Mouse (Mus musculus) neural tube, embryonic 14.5 days (tissue): ENCODE measurements around the gene Frmpd2. TPM values are rescaled to one million over a fixed set of nuclear protein-coding genes. Genes with fewer than 3 reads are reported as not detected.

Experiments
- ATAC-seq: fragments of 200-750 bp; cut with Nextera tagmentation; 2 replicates; pipeline ENCODE4 v1.8.0; 2017; ENCODE audit warnings: low read depth, mild to moderate bottlenecking, moderate TSS enrichment, moderate library complexity
- H3K27ac ChIP-seq: fragments of 300-500 bp; sonication (generic); 2 replicates; pipeline ENCODE4 v1.5.1; 2014; ENCODE audit warnings: low read depth, mild to moderate bottlenecking, control low read depth, low read length, moderate library complexity, mixed read lengths
- H3K27me3 ChIP-seq: fragments of 300-500 bp; sonication (generic); 2 replicates; pipeline ENCODE4 v1.6.1; 2014; ENCODE audit warnings: low read length; ENCODE audit not compliant: control insufficient read depth, insufficient read depth
- H3K36me3 ChIP-seq: fragments of 300-500 bp; sonication (generic); 2 replicates; pipeline ENCODE4 v1.6.1; 2014; ENCODE audit warnings: low read length, mixed read lengths; ENCODE audit not compliant: control insufficient read depth, insufficient read depth
- H3K4me1 ChIP-seq: fragments of 300-500 bp; sonication (generic); 2 replicates; pipeline ENCODE4 v1.6.1; 2014; ENCODE audit warnings: low read length; ENCODE audit not compliant: control insufficient read depth, insufficient read depth
- H3K4me2 ChIP-seq: fragments of 300-500 bp; sonication (generic); 2 replicates; pipeline ENCODE4 v1.6.1; 2014; ENCODE audit warnings: mild to moderate bottlenecking, low read depth, low read length, control low read depth
- H3K4me3 ChIP-seq: fragments of 300-500 bp; sonication (generic); 2 replicates; pipeline ENCODE4 v1.5.1; 2014; ENCODE audit warnings: low read depth, low read length, control low read depth, mixed read lengths
- H3K9ac ChIP-seq: fragments of 300-500 bp; sonication (generic); replicated peaks from 2 replicates; pipeline ENCODE4 v1.6.1; 2014; ENCODE audit warnings: low read depth, mild to moderate bottlenecking, control low read depth, low read length, mixed read lengths
- H3K9me3 ChIP-seq: fragments of 300-500 bp; sonication (generic); 2 replicates; pipeline ENCODE4 v1.6.1; 2016; ENCODE audit warnings: low read length; ENCODE audit not compliant: control insufficient read depth
- WGBS: fragments of 180-500 bp; shearing (Covaris S2); extraction: QIAGEN DNeasy Blood & Tissue Kit; methylation state at CpG from one replicate; pipeline ENCODE4 v1.1.7; 2014; 5-methylcytosine and 5-hydroxymethylcytosine counted together
- polyA plus RNA-seq: library from polyadenylated mRNA; unstranded; fragments of >200 nt; fragmentation: Nextera tagmentation; extraction: Ambion mirVana; gene quantifications from 2 replicates; pipeline ENCODE4 v1.2.1, GENCODE M21; 2014

The Frmpd2 gene
- polyA plus RNA-seq, 1 experiment from 2014 or later, result 0.04 TPM

DNA sequence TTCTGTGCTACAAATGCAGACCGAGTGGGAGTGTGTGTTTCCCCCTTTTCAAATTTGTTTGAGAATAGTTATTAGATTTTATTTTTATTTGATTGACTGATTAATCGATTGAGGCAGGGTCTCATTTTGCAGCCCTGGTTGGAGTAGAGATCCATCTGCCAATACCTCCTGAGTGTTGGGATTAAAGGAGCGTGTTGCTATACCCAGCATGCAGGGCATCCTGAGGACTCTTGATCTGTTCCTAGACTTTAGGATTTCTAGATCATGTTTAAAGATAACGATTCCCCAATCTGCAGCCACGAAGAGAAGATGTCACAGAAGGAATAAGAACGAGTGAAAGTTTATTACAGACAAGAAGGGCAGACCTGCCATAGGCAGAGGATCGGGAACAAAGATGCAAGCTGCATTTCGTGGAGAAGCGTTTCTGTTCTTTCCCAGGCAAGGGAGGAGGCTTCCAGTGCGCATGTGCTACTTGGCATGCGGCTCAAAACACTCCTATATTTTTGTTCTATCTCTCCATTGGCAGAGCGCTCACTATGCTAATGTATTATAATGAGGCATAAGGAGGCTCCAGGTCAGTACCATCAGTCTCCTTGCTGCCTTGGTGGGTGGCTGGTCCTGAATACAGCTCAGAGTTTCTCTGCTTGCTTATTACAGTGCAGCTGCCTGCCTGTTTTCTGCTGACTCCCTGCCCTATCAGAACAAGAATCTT lies 53.9 kb downstream of the Frmpd2 start:
- Histone ChIP-seq H3K27ac (peak overlapping the region; percentile 52; the same call in 1 of the 2 replicates), H3K9me3 (no peaks in the 10 kb centered on the region), H3K4me1 (0 out of 2 replicates have a peak, but pooled peaks cover 5% of the 10 kb centered on the region), H3K27me3 (no peaks in the 10 kb centered on the region), H3K36me3 (no peaks in the 10 kb centered on the region), H3K4me2 (peak overlapping the region; percentile 19; the same call in 1 of the 2 replicates), H3K4me3 (no peak overlapping the region), H3K9ac (0 out of 2 replicates have a peak overlapping the region, but pooled peaks have one; percentile 17)
- ATAC-seq, result peak; percentile 91
- WGBS, result 43% methylated on average over 12 of the region's 12 CpGs

DNA sequence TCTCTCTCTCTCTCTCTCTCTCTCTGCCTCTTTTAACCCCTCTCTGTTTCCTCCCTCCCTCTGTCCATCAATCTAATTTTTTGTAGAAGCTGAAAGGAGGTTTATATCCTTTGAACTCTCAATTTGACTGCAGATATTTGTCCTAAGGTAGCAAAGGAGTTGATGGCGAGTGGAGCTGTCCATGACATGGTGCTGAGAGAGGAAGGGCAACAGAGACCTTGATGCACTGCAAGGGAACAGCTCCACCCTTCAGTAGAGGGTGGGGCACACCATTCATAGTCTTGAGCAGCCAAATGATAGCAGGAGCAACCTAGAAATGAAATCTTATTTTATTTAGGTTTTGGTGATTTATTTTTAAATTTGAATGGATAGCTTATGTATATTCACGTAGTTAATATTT lies 55.1 kb downstream of the Frmpd2 start:
- Histone ChIP-seq H3K9ac (no peak overlapping the region), H3K9me3 (no peaks in the 10 kb centered on the region), H3K27me3 (no peaks in the 10 kb centered on the region), H3K4me2 (no peak overlapping the region), H3K36me3 (no peaks in the 10 kb centered on the region), H3K27ac (no peak overlapping the region), H3K4me1 (0 out of 2 replicates have a peak, but pooled peaks cover 3% of the 10 kb centered on the region), H3K4me3 (no peak overlapping the region)
- whole genome bisulfite sequencing, result 66% methylated on average over 2 of the region's 2 CpGs
- ATAC-seq, result no peak

DNA sequence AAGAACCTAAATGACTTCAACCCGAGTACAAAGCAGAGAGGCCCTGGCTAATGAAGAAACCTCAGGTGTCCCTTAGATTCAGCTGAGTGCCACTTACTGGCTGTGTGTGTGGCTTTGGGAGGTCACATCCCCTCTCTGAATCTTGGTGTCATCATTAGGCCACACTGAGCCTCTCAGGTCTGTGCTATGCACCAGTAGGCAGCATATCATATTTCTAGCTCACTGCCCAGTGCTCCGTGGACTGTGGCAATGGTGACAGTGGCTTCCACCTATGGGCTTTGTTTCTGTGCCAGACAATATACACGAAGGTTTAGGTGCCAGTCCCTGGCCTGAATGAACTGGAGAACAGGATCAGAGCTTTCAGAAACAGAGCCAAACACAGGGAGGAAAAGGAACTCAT lies 56.4 kb downstream of the Frmpd2 start:
- no peaks in the 10 kb centered on the region for H3K27me3 ChIP-seq
- 64% methylated on average over 3 of the region's 3 CpGs for WGBS
- H3K4me2 ChIP-seq, result no peak overlapping the region
- H3K9ac ChIP-seq, result no peak overlapping the region
- H3K4me1 ChIP-seq, result no peaks in the 10 kb centered on the region
- no peak overlapping the region for H3K27ac ChIP-seq
- no peak overlapping the region for H3K4me3 ChIP-seq
- no peak for ATAC-seq
- no peaks in the 10 kb centered on the region for H3K36me3 ChIP-seq
- no peaks in the 10 kb centered on the region for H3K9me3 ChIP-seq

DNA sequence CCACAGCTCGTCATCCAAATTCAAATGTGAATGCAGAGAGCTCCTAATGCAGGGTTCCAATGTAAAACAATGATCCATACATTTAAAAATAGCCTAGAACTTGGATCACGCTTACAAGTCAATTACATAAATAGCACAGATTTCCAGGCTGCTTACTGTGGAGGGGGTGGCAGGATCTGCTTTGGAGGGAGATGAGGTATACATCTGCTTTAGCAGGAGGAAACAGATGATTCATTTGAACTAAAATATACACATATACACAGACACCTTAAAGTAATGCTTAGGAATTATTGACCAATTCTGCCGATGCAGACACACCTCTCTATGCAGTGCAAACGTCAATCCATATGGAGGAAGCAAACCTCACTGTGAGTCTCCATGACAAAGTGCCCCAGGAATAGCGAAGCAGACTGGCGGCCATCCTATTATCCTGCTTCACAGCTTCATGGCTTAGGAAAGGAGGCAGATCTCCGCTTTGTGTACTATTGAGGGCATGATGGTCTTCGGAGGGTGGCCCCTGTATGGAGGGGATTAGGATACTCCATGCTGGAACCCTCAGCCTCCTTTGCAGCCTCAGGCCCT lies 59.9 kb downstream of the Frmpd2 start:
- Histone ChIP-seq H3K9ac (no peak overlapping the region), H3K27ac (no peak overlapping the region), H3K4me1 (no peaks in the 10 kb centered on the region), H3K27me3 (no peaks in the 10 kb centered on the region), H3K9me3 (no peaks in the 10 kb centered on the region), H3K4me3 (no peak overlapping the region), H3K4me2 (no peak overlapping the region), H3K36me3 (no peaks in the 10 kb centered on the region)
- WGBS, result 80% methylated on average over 8 of the region's 8 CpGs
- ATAC-seq, result no peak

DNA sequence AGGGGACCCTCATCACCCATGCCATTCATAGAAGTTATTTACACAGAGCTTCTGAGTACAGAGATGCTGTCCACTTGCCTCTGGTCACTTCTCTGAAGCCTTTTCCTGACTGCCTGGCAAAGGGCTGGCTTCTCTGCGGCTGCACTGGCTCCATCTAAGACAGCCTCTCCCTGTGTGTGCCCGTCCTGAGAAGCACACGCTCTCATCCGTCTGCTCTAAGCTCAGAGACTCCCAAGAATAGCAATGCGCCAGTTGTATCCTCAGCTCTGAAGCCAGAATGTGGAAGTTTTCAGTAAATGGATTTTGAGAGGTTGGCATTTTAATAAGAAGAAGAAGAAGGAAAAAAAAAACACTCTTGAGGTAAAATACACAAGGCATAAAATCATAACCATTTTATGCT lies 61.3 kb downstream of the Frmpd2 start:
- 89% methylated on average over 5 of the region's 5 CpGs for WGBS
- H3K4me3 ChIP-seq, result no peak overlapping the region

DNA sequence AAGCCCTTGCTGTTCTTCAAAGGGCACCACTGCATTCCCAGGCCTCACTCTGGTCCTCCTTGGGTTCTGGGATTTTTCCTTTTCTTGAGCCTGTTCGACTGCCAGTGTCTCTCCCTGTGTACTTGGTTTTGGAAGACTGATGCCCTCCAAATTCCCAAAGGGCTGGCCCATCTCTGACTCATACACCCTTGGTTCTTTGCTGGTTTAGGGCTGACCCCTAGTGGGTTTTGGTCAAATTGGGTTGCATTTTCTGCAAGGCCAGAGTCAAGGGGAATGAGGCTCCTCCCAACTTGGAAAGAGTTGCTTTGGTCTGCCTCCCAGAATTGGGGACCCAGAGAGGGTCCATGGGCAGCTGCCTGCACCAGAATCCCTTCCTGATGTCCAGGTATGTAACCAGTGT lies 62.0 kb downstream of the Frmpd2 start:
- Histone ChIP-seq H3K27me3 (no peaks in the 10 kb centered on the region), H3K9ac (no peak overlapping the region), H3K4me2 (no peak overlapping the region), H3K27ac (no peak overlapping the region), H3K4me3 (no peak overlapping the region), H3K36me3 (no peaks in the 10 kb centered on the region), H3K4me1 (no peaks in the 10 kb centered on the region), H3K9me3 (no peaks in the 10 kb centered on the region)
- ATAC-seq, result no peak
- WGBS, result 46% methylated on average over 1 of the region's 1 CpGs

More for the DNA sequence above, 61.3 kb downstream of the Frmpd2 start:
- no peak overlapping the region for H3K9ac ChIP-seq
- no peak overlapping the region for H3K27ac ChIP-seq
- no peaks in the 10 kb centered on the region for H3K9me3 ChIP-seq
- no peak overlapping the region for H3K4me2 ChIP-seq
- no peaks in the 10 kb centered on the region for H3K27me3 ChIP-seq
- ATAC-seq, result no peak
- no peaks in the 10 kb centered on the region for H3K36me3 ChIP-seq
- H3K4me1 ChIP-seq, result no peaks in the 10 kb centered on the region

DNA sequence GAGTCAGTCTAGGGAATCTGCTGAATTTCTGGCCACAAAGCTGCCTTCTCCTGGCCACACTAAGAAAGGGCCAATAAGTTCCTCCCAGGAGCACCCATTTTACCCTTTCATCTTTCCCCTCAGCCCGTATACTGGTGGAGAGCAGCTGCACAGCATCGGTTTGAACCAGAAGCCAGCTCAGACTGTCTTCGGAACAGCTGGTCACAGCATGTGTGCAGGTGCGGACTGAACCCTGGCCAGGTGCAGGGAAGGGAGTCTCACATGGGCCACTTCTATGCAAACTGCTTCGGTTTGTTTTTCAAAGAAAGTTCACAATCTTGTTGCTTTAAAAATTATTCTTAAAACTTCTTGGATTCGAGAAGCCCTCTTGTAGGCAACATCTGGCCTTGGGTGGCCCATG lies 63.8 kb downstream of the Frmpd2 start:
- H3K36me3 ChIP-seq, result no peaks in the 10 kb centered on the region
- WGBS, result 85% methylated on average over 6 of the region's 6 CpGs
- H3K4me2 ChIP-seq, result no peak overlapping the region
- no peak for ATAC-seq
- H3K9me3 ChIP-seq, result no peaks in the 10 kb centered on the region
- no peak overlapping the region for H3K27ac ChIP-seq
- H3K9ac ChIP-seq, result no peak overlapping the region
- H3K27me3 ChIP-seq, result no peaks in the 10 kb centered on the region
- no peak overlapping the region for H3K4me3 ChIP-seq
- no peaks in the 10 kb centered on the region for H3K4me1 ChIP-seq

DNA sequence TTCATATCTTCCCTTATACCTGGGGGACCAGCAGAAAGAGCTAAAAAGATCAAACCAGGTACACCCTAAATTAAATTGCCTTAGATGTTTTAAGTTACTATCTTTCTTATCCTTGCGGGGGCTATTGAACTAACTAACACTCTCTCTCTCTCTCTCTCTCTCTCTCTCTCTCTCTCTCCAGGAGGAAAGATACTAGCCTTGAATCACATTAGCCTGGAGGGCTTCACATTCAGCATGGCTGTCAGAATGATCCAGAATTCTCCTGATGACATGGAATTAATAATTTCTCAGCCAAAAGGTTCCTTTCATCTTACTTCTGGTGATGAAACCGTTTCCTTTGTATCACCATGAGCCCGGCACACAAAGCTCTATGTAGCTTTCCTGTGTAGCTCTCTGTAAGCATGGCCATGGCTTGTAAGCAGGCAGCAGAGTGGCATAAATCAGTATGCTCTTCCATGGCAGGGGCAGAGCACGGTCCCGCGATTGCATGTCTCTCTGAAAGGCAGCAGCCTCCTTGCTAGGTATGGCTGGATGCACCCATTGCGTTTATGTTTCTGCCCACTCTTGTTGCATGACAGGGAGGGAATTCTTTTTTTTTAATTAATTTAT lies 68.2 kb downstream of the Frmpd2 start:
- H3K9me3 ChIP-seq, result no peaks in the 10 kb centered on the region
- ATAC-seq, result no peak
- no peak overlapping the region for H3K9ac ChIP-seq
- H3K27me3 ChIP-seq, result no peaks in the 10 kb centered on the region
- no peaks in the 10 kb centered on the region for H3K36me3 ChIP-seq
- H3K4me3 ChIP-seq, result no peak overlapping the region
- WGBS, result 58% methylated on average over 7 of the region's 7 CpGs
- H3K4me1 ChIP-seq, result no peaks in the 10 kb centered on the region
- no peak overlapping the region for H3K4me2 ChIP-seq
- H3K27ac ChIP-seq, result no peak overlapping the region

DNA sequence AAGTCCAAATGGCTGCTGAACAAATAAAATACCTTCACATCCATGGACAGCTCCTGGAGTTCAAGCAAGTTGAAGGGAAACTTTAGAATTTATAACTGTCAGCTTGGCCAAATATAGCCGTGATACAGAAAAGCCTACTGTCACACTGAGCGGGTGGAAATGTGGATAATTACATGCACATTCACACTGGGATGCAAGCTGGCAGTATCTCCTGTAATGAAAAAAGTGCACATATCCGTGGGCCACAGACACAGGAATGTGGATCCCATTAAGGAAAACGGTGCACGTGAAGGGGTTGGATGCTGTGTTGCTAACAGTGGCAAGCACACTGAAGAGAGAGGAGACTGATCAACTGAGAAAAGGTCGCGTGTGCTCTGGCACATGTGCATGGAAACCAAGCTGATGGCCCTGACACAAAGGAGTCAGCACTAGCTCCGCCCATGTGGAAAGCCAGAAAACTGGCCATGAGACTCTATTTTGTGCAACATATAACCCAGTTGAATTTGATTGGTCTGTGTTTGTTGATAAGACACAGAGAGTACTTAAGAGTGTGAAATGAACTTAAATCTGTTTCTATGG lies 74.2 kb downstream of the Frmpd2 start:
- no peaks in the 10 kb centered on the region for H3K36me3 ChIP-seq
- 80% methylated on average over 8 of the region's 8 CpGs for WGBS

More for the DNA sequence above, 74.2 kb downstream of the Frmpd2 start:
- no peak for ATAC-seq
- no peak overlapping the region for H3K9ac ChIP-seq
- no peak overlapping the region for H3K4me3 ChIP-seq
- no peak overlapping the region for H3K27ac ChIP-seq
- no peaks in the 10 kb centered on the region for H3K9me3 ChIP-seq
- H3K27me3 ChIP-seq, result no peaks in the 10 kb centered on the region
- no peak overlapping the region for H3K4me2 ChIP-seq
- H3K4me1 ChIP-seq, result peaks cover 8% of the 10 kb centered on the region; the same call in 1 of the 2 replicates
